Mouse (Mus musculus) cerebellum, postnatal 10 days (tissue): Measurements from ENCODE around the gene Serpinh1.

ENCODE experiments used
- DNase-seq, 2 experiments: peaks; one replicate each; pipeline ENCODE4 v3.0.0; 2021; ENCODE audit warnings: mixed read lengths in 2 of 2

Gene Serpinh1

GRCm38 (mm10) chr7:99323321-99323700 lies 29.7 kb downstream of the Serpinh1 start:
- DNase-seq, result no peak

GRCm38 (mm10) chr7:99322691-99323320 lies 30.2 kb downstream of the Serpinh1 start:
- no peak for DNase-seq

GRCm38 (mm10) chr7:99320524-99320923 lies 32.5 kb downstream of the Serpinh1 start:
- no peak for DNase-seq

GRCm38 (mm10) chr7:99317475-99317874 lies 35.6 kb downstream of the Serpinh1 start:
- DNase-seq, result no peak

GRCm38 (mm10) chr7:99316207-99316606 lies 36.8 kb downstream of the Serpinh1 start:
- DNase-seq, result no peak

GRCm38 (mm10) chr7:99314565-99314964 lies 38.5 kb downstream of the Serpinh1 start:
- peak in 1 of 2 experiments; percentile 24 for DNase-seq

- no peak for DNase-seq
Observed at GRCm38 (mm10) chr7:99313253-99313652, 39.8 kb downstream of the Serpinh1 start.

- no peak for DNase-seq
Observed at GRCm38 (mm10) chr7:99312671-99313143, 40.3 kb downstream of the Serpinh1 start.

- DNase-seq, result no peak
Observed at GRCm38 (mm10) chr7:99312058-99312457, 41.0 kb downstream of the Serpinh1 start.

- DNase-seq, result peak; percentile 36 to 47
Observed at GRCm38 (mm10) chr7:99311433-99311832, 41.6 kb downstream of the Serpinh1 start.

GRCm38 (mm10) chr7:99306640-99307039 lies 46.4 kb downstream of the Serpinh1 start:
- peak in 1 of 2 experiments; percentile 54 for DNase-seq

GRCm38 (mm10) chr7:99305688-99306087 lies 47.4 kb downstream of the Serpinh1 start:
- no peak for DNase-seq

GRCm38 (mm10) chr7:99304949-99305372 lies 48.1 kb downstream of the Serpinh1 start:
- peak; percentile 90 to 94 for DNase-seq

GRCm38 (mm10) chr7:99304029-99304428 lies 49.0 kb downstream of the Serpinh1 start:
- DNase-seq, result peak; percentile 52 to 56

- no peak for DNase-seq
Observed at GRCm38 (mm10) chr7:99300650-99301175, 52.3 kb downstream of the Serpinh1 start.
